Comparison of ENCODE assay signal across 9 mouse cellular contexts in genomic region chr11:118102838-118103237, GRCm38 (mm10). TPM values are rescaled to one million over a fixed set of nuclear protein-coding genes. Genes with fewer than 3 reads are reported as not detected.
DNase-seq lines count a peak whose midpoint lies in the region; ATAC-seq and TF ChIP-seq lines count a peak whose summit lies in the region.
"Had no signal": no experiment of that assay in that cellular context is flagged by ENCODE, and none has a peak within 500 bp of the region (broad histone marks: within the 10 kb centered on the region; RNA-seq: fewer than 3 reads in every experiment).

No protein-coding gene starts in this region.

- peak; percentile 100 for TF ChIP-seq CTCF in lung, embryonic 14.5 days (IDR thresholded peaks at IDR 0.05; ENCODE audit: low read depth)

- H3K9me3 ChIP-seq in lung, embryonic 14.5 days (ENCODE audit: low read depth, low read length), result no peaks in the 10 kb centered on the region
- H3K9me3 ChIP-seq: limb, embryonic 13.5 days had no signal

- H3K36me3 ChIP-seq in lung, embryonic 14.5 days (ENCODE audit: insufficient read depth), result no peaks in the 10 kb centered on the region
- H3K36me3 ChIP-seq: limb, embryonic 13.5 days had no signal

- H3K27ac ChIP-seq in lung, embryonic 14.5 days (ENCODE audit: low read depth), result no peak overlapping the region
- H3K27ac ChIP-seq: limb, embryonic 13.5 days had no signal

- H3K27me3 ChIP-seq in lung, embryonic 14.5 days (ENCODE audit: insufficient read depth, low read length), result no peaks in the 10 kb centered on the region
- H3K27me3 ChIP-seq: limb, embryonic 13.5 days had no signal

- WGBS in lung, embryonic 14.5 days, result 45% methylated on average over 3 of the region's 3 CpGs

- H3K4me3 ChIP-seq in lung, embryonic 14.5 days (ENCODE audit: low read depth, low read length), result no peak overlapping the region
- H3K4me3 ChIP-seq: limb, embryonic 13.5 days had no signal

- no peak overlapping the region for H3K4me2 ChIP-seq in lung, embryonic 14.5 days
- H3K4me2 ChIP-seq: limb, embryonic 13.5 days had no signal

- peak; percentile 93 for ATAC-seq in granulocyte monocyte progenitor cell, adult 5-6 weeks (replicated peaks; ENCODE audit: poor library complexity, severe bottlenecking)
- no peak for ATAC-seq in lung, embryonic 14.5 days (ENCODE audit: insufficient read depth)

- peak; percentile 96 for DNase-seq in CD4-positive, CD25-positive, alpha-beta regulatory T cell, adult 2 months (ENCODE audit: low read depth, low spot score)
- peak; percentile 81 to 96 for DNase-seq in adrenal gland, adult (ENCODE audit: inconsistent age in 2 of 2, low spot score in 1 of 2)
- DNase-seq in embryo, embryonic 10 days (ENCODE audit: low spot score), result peak; percentile 92
- DNase-seq in kidney, postnatal 4 days, result peak; percentile 95 to 97
- DNase-seq in lung, embryonic 14.5 days, result peak; percentile 94
- DNase-seq in ovary, postnatal 14 days (ENCODE audit: low spot score), result peak; percentile 93
- DNase-seq in thymus, postnatal 10 days (ENCODE audit: low spot score in 2 of 2), result peak; percentile 79 to 96

- H3K4me1 ChIP-seq in lung, embryonic 14.5 days (ENCODE audit: insufficient read depth), result no peaks in the 10 kb centered on the region
- H3K4me1 ChIP-seq: limb, embryonic 13.5 days had no signal

- H3K9ac ChIP-seq in lung, embryonic 14.5 days, result no peak overlapping the region
- H3K9ac ChIP-seq: limb, embryonic 13.5 days had no signal

RNA-seq across cellular contexts. Expression of gene Dnah17, which starts 27.6 kb away (rescaled TPM):
- total RNA-seq in granulocyte monocyte progenitor cell, adult 5-6 weeks (2014; fragmentation: Nextera tagmentation), result 0.13 TPM in 1 of 2 replicates, not detected in the other
- total RNA-seq in granulocyte monocyte progenitor cell, adult 5-6 weeks (2017), result not detected in 2 replicates
- polyA plus RNA-seq in lung, embryonic 14.5 days (2014; fragmentation: Nextera tagmentation; extraction: Ambion mirVana), result 0.11 and 0.29 TPM in 2 replicates
